ENCODE assay signal across 8 mouse cellular contexts in the genomic region with DNA sequence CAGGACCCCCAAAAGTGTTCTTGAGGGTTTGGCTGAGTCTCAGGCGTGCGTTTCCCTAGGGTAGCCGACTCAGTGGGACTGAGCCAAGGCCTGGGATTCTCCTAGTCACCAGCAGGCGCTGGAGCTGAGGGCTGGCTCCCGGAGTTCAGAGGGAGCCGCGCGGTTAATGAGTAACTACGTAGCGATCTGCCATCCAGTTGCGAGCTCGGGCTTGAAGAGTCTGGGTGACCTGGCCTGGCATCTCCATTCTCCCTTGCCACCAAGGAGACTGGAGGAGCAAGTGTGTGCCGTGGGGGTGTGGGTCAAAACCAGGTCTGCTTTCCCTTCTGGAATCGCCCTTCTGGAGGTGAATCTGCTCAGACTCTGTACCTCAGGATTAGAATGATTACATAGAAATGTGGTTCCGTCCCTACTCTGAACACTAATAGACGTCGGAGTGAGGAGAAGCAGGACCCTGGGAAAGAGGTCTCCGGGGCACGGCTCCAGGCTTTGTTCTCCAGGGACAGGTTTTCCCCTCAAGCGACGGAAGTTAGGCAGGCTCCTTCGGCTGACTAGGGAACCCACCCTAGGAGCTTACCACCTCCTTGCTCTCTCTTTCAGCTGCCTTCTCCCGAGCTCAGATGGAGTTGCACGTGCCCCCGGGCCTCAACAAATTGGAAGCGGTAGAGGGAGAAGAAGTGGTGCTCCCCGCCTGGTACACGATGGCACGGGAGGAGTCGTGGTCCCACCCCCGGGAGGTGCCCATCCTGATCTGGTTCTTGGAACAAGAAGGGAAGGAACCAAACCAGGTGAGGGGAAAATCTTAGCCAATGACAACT. TPM values are rescaled to one million over a fixed set of nuclear protein-coding genes. Genes with fewer than 3 reads are reported as not detected.
DNase-seq lines count a peak whose midpoint lies in the region; ATAC-seq and TF ChIP-seq lines count a peak whose summit lies in the region.

No protein-coding gene starts in this region.

- peak overlapping the region; percentile 68 for H3K4me3 ChIP-seq in E14TG2a.4 (replicated peaks; ENCODE audit: low read length)
- H3K4me3 ChIP-seq in forebrain, embryonic 11.5 days (ENCODE audit: low read depth, low read length), result peak overlapping the region; percentile 25
- H3K4me3 ChIP-seq in hindbrain, embryonic 15.5 days, result peak overlapping the region; percentile 34
- peak overlapping the region; percentile 54 for H3K4me3 ChIP-seq in liver, adult 2 months (ENCODE audit: insufficient read depth, low read depth, low read length)
- H3K4me3 ChIP-seq in midbrain, embryonic 15.5 days, result peak overlapping the region; percentile 34

- no peaks in the 10 kb centered on the region for H3K9me3 ChIP-seq in E14TG2a.4 (ENCODE audit: low read length)
- no peaks in the 10 kb centered on the region for H3K9me3 ChIP-seq in forebrain, embryonic 11.5 days (ENCODE audit: control insufficient read depth, low read length)
- no peaks in the 10 kb centered on the region for H3K9me3 ChIP-seq in hindbrain, embryonic 15.5 days
- H3K9me3 ChIP-seq in midbrain, embryonic 15.5 days, result no peaks in the 10 kb centered on the region

- TF ChIP-seq POLR2A in liver, adult 2 months (IDR thresholded peaks at IDR 0.05; ENCODE audit: extremely low read depth, insufficient read depth, low read length), result no peak

- no peaks in the 10 kb centered on the region for H3K79me2 ChIP-seq in liver, adult 2 months (ENCODE audit: control insufficient read depth, insufficient read depth, low read length)

- H3K9ac ChIP-seq in forebrain, embryonic 11.5 days (ENCODE audit: low read length), result peak overlapping the region; percentile 23
- H3K9ac ChIP-seq in hindbrain, embryonic 15.5 days, result peak overlapping the region; percentile 15; the same call in 1 of the 2 replicates
- peak overlapping the region; percentile 22 for H3K9ac ChIP-seq in liver, adult 2 months (ENCODE audit: low read depth, low read length)
- H3K9ac ChIP-seq in midbrain, embryonic 15.5 days, result peak overlapping the region; percentile 17

- TF ChIP-seq CTCF in E14TG2a.4 (conservative IDR thresholded peaks at IDR 0.05; ENCODE audit: low read length), result peak; percentile 24
- TF ChIP-seq CTCF in liver, adult 2 months (IDR thresholded peaks at IDR 0.05; ENCODE audit: low read depth, low read length), result peak; percentile 75

- 1% methylated on average over 31 of the region's 31 CpGs for WGBS in forebrain, embryonic 11.5 days
- WGBS in hindbrain, embryonic 15.5 days, result 3% methylated on average over 31 of the region's 31 CpGs
- WGBS in liver, adult 2 months, result 5% methylated on average over 31 of the region's 31 CpGs
- 2% methylated on average over 31 of the region's 31 CpGs for WGBS in midbrain, embryonic 15.5 days

- peak overlapping the region; percentile 47 for H3K4me2 ChIP-seq in forebrain, embryonic 11.5 days (ENCODE audit: low read depth, low read length, severe bottlenecking)
- H3K4me2 ChIP-seq in hindbrain, embryonic 15.5 days, result peak overlapping the region; percentile 61
- H3K4me2 ChIP-seq in midbrain, embryonic 15.5 days, result peak overlapping the region; percentile 57

- peaks cover 6% of the 10 kb centered on the region; the same call in 1 of the 2 replicates for H3K36me3 ChIP-seq in E14TG2a.4 (ENCODE audit: insufficient read depth, low read length)
- H3K36me3 ChIP-seq in forebrain, embryonic 11.5 days (ENCODE audit: control insufficient read depth, insufficient read depth, low read length), result no peaks in the 10 kb centered on the region
- no peaks in the 10 kb centered on the region for H3K36me3 ChIP-seq in hindbrain, embryonic 15.5 days
- H3K36me3 ChIP-seq in liver, adult 2 months (ENCODE audit: control insufficient read depth, insufficient read depth, low read length), result no peaks in the 10 kb centered on the region
- H3K36me3 ChIP-seq in midbrain, embryonic 15.5 days (replicated peaks), result no peaks in the 10 kb centered on the region

- H3K27ac ChIP-seq in forebrain, embryonic 11.5 days (ENCODE audit: low read depth, low read length), result no peak overlapping the region
- no peak overlapping the region for H3K27ac ChIP-seq in hindbrain, embryonic 15.5 days (replicated peaks)
- peak overlapping the region; percentile 37 for H3K27ac ChIP-seq in liver, adult 2 months (replicated peaks; ENCODE audit: insufficient read depth, low read depth, low read length)
- H3K27ac ChIP-seq in midbrain, embryonic 15.5 days, result no peak overlapping the region

- peak; percentile 72 for ATAC-seq in forebrain, embryonic 11.5 days (replicated peaks; ENCODE audit: low FRiP score)
- peak; percentile 63 for ATAC-seq in hindbrain, embryonic 15.5 days (ENCODE audit: low FRiP score, low read depth)
- peak; percentile 59; the same call in 1 of the 2 replicates for ATAC-seq in midbrain, embryonic 15.5 days (replicated peaks)
- ATAC-seq in CD4-positive, CD25-positive, alpha-beta regulatory T cell, adult 4 months, result no peak

- peaks cover 78% of the 10 kb centered on the region for H3K27me3 ChIP-seq in E14TG2a.4 (ENCODE audit: insufficient read depth, low read length)
- H3K27me3 ChIP-seq in forebrain, embryonic 11.5 days (ENCODE audit: control insufficient read depth, insufficient read depth, low read length), result peaks cover 56% of the 10 kb centered on the region
- peaks cover 36% of the 10 kb centered on the region for H3K27me3 ChIP-seq in hindbrain, embryonic 15.5 days
- no peaks in the 10 kb centered on the region for H3K27me3 ChIP-seq in liver, adult 2 months (ENCODE audit: control insufficient read depth, insufficient read depth, low read length)
- peaks cover 46% of the 10 kb centered on the region for H3K27me3 ChIP-seq in midbrain, embryonic 15.5 days (replicated peaks)

- H3K4me1 ChIP-seq in E14TG2a.4 (replicated peaks; ENCODE audit: low read depth, low read length), result peaks cover 63% of the 10 kb centered on the region
- H3K4me1 ChIP-seq in forebrain, embryonic 11.5 days (replicated peaks; ENCODE audit: control insufficient read depth, insufficient read depth, low read length), result peaks cover 12% of the 10 kb centered on the region; the same call in 1 of the 2 replicates
- H3K4me1 ChIP-seq in hindbrain, embryonic 15.5 days (replicated peaks), result peaks cover 20% of the 10 kb centered on the region
- H3K4me1 ChIP-seq in liver, adult 2 months (ENCODE audit: control insufficient read depth, insufficient read depth, low read length), result peaks cover 4% of the 10 kb centered on the region; the same call in 1 of the 2 replicates
- H3K4me1 ChIP-seq in midbrain, embryonic 15.5 days, result peaks cover 23% of the 10 kb centered on the region

- peak; percentile 70 for DNase-seq in adrenal gland, postnatal 10 days
- peak; percentile 77 for DNase-seq in forebrain, embryonic 11.5 days (ENCODE audit: low spot score)
- peak; percentile 80 for DNase-seq in liver, adult 2 months (ENCODE audit: extremely low read depth, low read depth, low spot score)
- DNase-seq in frontal cortex, postnatal 14 days (ENCODE audit: low spot score in 2 of 2), result no peak

RNA-seq across cellular contexts. Expression of gene Esam, which starts 3.2 kb away (rescaled TPM):
- 10 to 100 TPM; 79.7 to 80.2 TPM for total RNA-seq in adrenal gland, postnatal 10 days (2021)
- polyA plus RNA-seq in forebrain, embryonic 11.5 days (2014; fragmentation: Nextera tagmentation; extraction: Ambion mirVana), result 29.8 and 30.7 TPM in 2 replicates
- polyA plus RNA-seq in hindbrain, embryonic 15.5 days (2015; fragmentation: Nextera tagmentation; extraction: Ambion mirVana), result 45.4 and 45.5 TPM in 2 replicates
- 7.7 and 13.5 TPM in 2 replicates for total RNA-seq in liver, adult 2 months (2014; rRNA removed)
- 6.3 and 8.8 TPM in 2 replicates for polyA plus RNA-seq in liver, adult 2 months (2012; rRNA removed)
- 47.0 and 49.1 TPM in 2 replicates for polyA plus RNA-seq in midbrain, embryonic 15.5 days (2015; fragmentation: Nextera tagmentation; extraction: Ambion mirVana)
- polyA plus RNA-seq in CD4-positive, CD25-positive, alpha-beta regulatory T cell, adult 4 months (2017; shearing (Covaris generic)), result not detected

RNA-seq across cellular contexts. Expression of gene Vsig2, which starts 8.0 kb away (rescaled TPM):
- total RNA-seq in adrenal gland, postnatal 10 days (2021), result 1 to 10 TPM; 5.6 to 9.0 TPM
- 0.36 and 0.75 TPM in 2 replicates for polyA plus RNA-seq in forebrain, embryonic 11.5 days (2014; fragmentation: Nextera tagmentation; extraction: Ambion mirVana)
- 0.89 and 1.4 TPM in 2 replicates for polyA plus RNA-seq in hindbrain, embryonic 15.5 days (2015; fragmentation: Nextera tagmentation; extraction: Ambion mirVana)
- total RNA-seq in liver, adult 2 months (2014; rRNA removed), result 1.5 and 1.6 TPM in 2 replicates
- polyA plus RNA-seq in liver, adult 2 months (2012; rRNA removed), result 0.78 and 1.5 TPM in 2 replicates
- 0.46 and 0.59 TPM in 2 replicates for polyA plus RNA-seq in midbrain, embryonic 15.5 days (2015; fragmentation: Nextera tagmentation; extraction: Ambion mirVana)
- polyA plus RNA-seq in CD4-positive, CD25-positive, alpha-beta regulatory T cell, adult 4 months (2017; shearing (Covaris generic)), result not detected

RNA-seq across cellular contexts. Expression of gene Nrgn, which starts 21.6 kb away (rescaled TPM):
- 1 to 10 TPM; 4.2 to 5.4 TPM for total RNA-seq in adrenal gland, postnatal 10 days (2021)
- 2.7 and 3.4 TPM in 2 replicates for polyA plus RNA-seq in forebrain, embryonic 11.5 days (2014; fragmentation: Nextera tagmentation; extraction: Ambion mirVana)
- polyA plus RNA-seq in hindbrain, embryonic 15.5 days (2015; fragmentation: Nextera tagmentation; extraction: Ambion mirVana), result 4.1 and 5.0 TPM in 2 replicates
- total RNA-seq in liver, adult 2 months (2014; rRNA removed), result 0.09 TPM in 1 of 2 replicates, not detected in the other
- 0.25 and 0.86 TPM in 2 replicates for polyA plus RNA-seq in liver, adult 2 months (2012; rRNA removed)
- polyA plus RNA-seq in midbrain, embryonic 15.5 days (2015; fragmentation: Nextera tagmentation; extraction: Ambion mirVana), result 5.8 and 6.7 TPM in 2 replicates
- under 1 TPM; 0.51 to 0.86 TPM for polyA plus RNA-seq in CD4-positive, CD25-positive, alpha-beta regulatory T cell, adult 4 months (2017; shearing (Covaris generic))

RNA-seq across cellular contexts. Expression of gene Siae, which starts 24.4 kb away (rescaled TPM):
- 10 to 100 TPM; 13.7 to 14.5 TPM for total RNA-seq in adrenal gland, postnatal 10 days (2021)
- 8.0 and 8.5 TPM in 2 replicates for polyA plus RNA-seq in forebrain, embryonic 11.5 days (2014; fragmentation: Nextera tagmentation; extraction: Ambion mirVana)
- polyA plus RNA-seq in hindbrain, embryonic 15.5 days (2015; fragmentation: Nextera tagmentation; extraction: Ambion mirVana), result 11.6 and 13.3 TPM in 2 replicates
- total RNA-seq in liver, adult 2 months (2014; rRNA removed), result 27.5 and 27.9 TPM in 2 replicates
- polyA plus RNA-seq in liver, adult 2 months (2012; rRNA removed), result 17.4 and 17.7 TPM in 2 replicates
- polyA plus RNA-seq in midbrain, embryonic 15.5 days (2015; fragmentation: Nextera tagmentation; extraction: Ambion mirVana), result 11.5 and 12.0 TPM in 2 replicates
- polyA plus RNA-seq in CD4-positive, CD25-positive, alpha-beta regulatory T cell, adult 4 months (2017; shearing (Covaris generic)), result 10 to 100 TPM; 17.2 to 17.7 TPM

RNA-seq across cellular contexts. Expression of gene Msantd2, which starts 42.0 kb away (rescaled TPM):
- total RNA-seq in adrenal gland, postnatal 10 days (2021), result 10 to 100 TPM; 14.7 to 22.5 TPM
- 45.2 and 45.3 TPM in 2 replicates for polyA plus RNA-seq in forebrain, embryonic 11.5 days (2014; fragmentation: Nextera tagmentation; extraction: Ambion mirVana)
- 27.9 and 29.7 TPM in 2 replicates for polyA plus RNA-seq in hindbrain, embryonic 15.5 days (2015; fragmentation: Nextera tagmentation; extraction: Ambion mirVana)
- 10.3 and 11.7 TPM in 2 replicates for total RNA-seq in liver, adult 2 months (2014; rRNA removed)
- polyA plus RNA-seq in liver, adult 2 months (2012; rRNA removed), result 8.3 and 16.2 TPM in 2 replicates
- 31.9 and 33.8 TPM in 2 replicates for polyA plus RNA-seq in midbrain, embryonic 15.5 days (2015; fragmentation: Nextera tagmentation; extraction: Ambion mirVana)
- 10 to 100 TPM in 1 of 2 experiments, 1 to 10 TPM in 1; 8.3 to 13.7 TPM for polyA plus RNA-seq in CD4-positive, CD25-positive, alpha-beta regulatory T cell, adult 4 months (2017; shearing (Covaris generic))

Comparison
In these comparisons a context has a peak if more than half of its experiments do, and no peak if none do; other contexts are left out.
1. DNase-seq: peak in adrenal gland, postnatal 10 days (single experiment), forebrain, embryonic 11.5 days (single experiment) and liver, adult 2 months (single experiment); none in frontal cortex, postnatal 14 days (0 of 2).
2. Peak in every context shown above with its lines, with median percentiles within 50 percentile points of each other: H3K4me3 ChIP-seq, H3K4me2 ChIP-seq and H3K9ac ChIP-seq.